Comparison of ENCODE assay signal across 9 mouse cellular contexts in genomic region chr17:15374321-15375141, GRCm38 (mm10). TPM values are rescaled to one million over a fixed set of nuclear protein-coding genes. Genes with fewer than 3 reads are reported as not detected.
DNase-seq lines count a peak whose midpoint lies in the region; ATAC-seq and TF ChIP-seq lines count a peak whose summit lies in the region.
"Had no signal": no experiment of that assay in that cellular context is flagged by ENCODE, and none has a peak within 500 bp of the region (broad histone marks: within the 10 kb centered on the region; RNA-seq: fewer than 3 reads in every experiment).

No protein-coding gene starts in this region.

- H3K4me3 ChIP-seq in heart, adult 2 months, result peak overlapping the region; percentile 77
- peak overlapping the region; percentile 74 for H3K4me3 ChIP-seq in bone marrow, adult 2 months (replicated peaks; ENCODE audit: control insufficient read depth, low read depth, low read length)
- H3K4me3 ChIP-seq in heart, postnatal 0 days (ENCODE audit: low read depth, low read length), result peak overlapping the region; percentile 62
- peak overlapping the region; percentile 53 for H3K4me3 ChIP-seq in liver, embryonic 12.5 days
- H3K4me3 ChIP-seq in stomach, embryonic 15.5 days (replicated peaks), result peak overlapping the region; percentile 63

- ATAC-seq in heart, postnatal 0 days (ENCODE audit: insufficient read depth, low read depth), result no peak
- ATAC-seq in liver, embryonic 12.5 days, result no peak
- ATAC-seq in stomach, embryonic 15.5 days (ENCODE audit: insufficient read depth, low FRiP score, low read depth), result no peak

- no peaks in the 10 kb centered on the region; the same call in 1 of the 2 replicates for H3K36me3 ChIP-seq in heart, adult 2 months (ENCODE audit: control insufficient read depth, insufficient read depth, low read length)
- H3K36me3 ChIP-seq in heart, postnatal 0 days (replicated peaks; ENCODE audit: control insufficient read depth, insufficient read depth, low read length), result no peaks in the 10 kb centered on the region
- no peaks in the 10 kb centered on the region for H3K36me3 ChIP-seq in liver, embryonic 12.5 days
- no peaks in the 10 kb centered on the region for H3K36me3 ChIP-seq in stomach, embryonic 15.5 days

- TF ChIP-seq CTCF in heart, adult 2 months (IDR thresholded peaks at IDR 0.05), result no peak
- no peak for TF ChIP-seq CTCF in bone marrow, adult 2 months (IDR thresholded peaks at IDR 0.05; ENCODE audit: control insufficient read depth, insufficient read depth, low read length)
- TF ChIP-seq CTCF in heart, postnatal 0 days (IDR thresholded peaks at IDR 0.05; ENCODE audit: low read depth), result no peak

- no peak for TF ChIP-seq EP300 in heart, adult 2 months (IDR thresholded peaks at IDR 0.05; ENCODE audit: insufficient read depth, low read depth, low read length)
- no peak for TF ChIP-seq EP300 in heart, postnatal 0 days (IDR thresholded peaks at IDR 0.05; ENCODE audit: low read depth)

- no peak for TF ChIP-seq POLR2A in heart, adult 2 months (IDR thresholded peaks at IDR 0.05; ENCODE audit: insufficient read depth, low read depth, low read length)
- peak; percentile 17; the same call in 1 of the 2 replicates for TF ChIP-seq POLR2A in bone marrow, adult 2 months (IDR thresholded peaks at IDR 0.05; ENCODE audit: borderline replicate concordance, control insufficient read depth, low read depth, low read length)

- peak; percentile 9 to 50 for DNase-seq in heart, adult 2 months
- no peak for DNase-seq in heart, adult 8-10 months (ENCODE audit: low spot score)
- no peak for DNase-seq in heart, postnatal 0 days (ENCODE audit: low spot score)
- no peak for DNase-seq in layer of hippocampus, adult 9-10 months (ENCODE audit: low spot score)
- no peak for DNase-seq in thymus, postnatal 0 days (ENCODE audit: low spot score)

- 6% methylated on average over 50 of the region's 50 CpGs for WGBS in heart, adult 2 months
- 3% methylated on average over 50 of the region's 50 CpGs for WGBS in bone marrow, adult 2 months
- 1% methylated on average over 49 of the region's 50 CpGs for WGBS in heart, postnatal 0 days
- 3% methylated on average over 50 of the region's 50 CpGs for WGBS in liver, embryonic 12.5 days (ENCODE audit: insufficient replicate concordance)
- 3% methylated on average over 49 of the region's 50 CpGs for WGBS in stomach, embryonic 15.5 days

- H3K4me2 ChIP-seq in heart, postnatal 0 days (ENCODE audit: low read depth, low read length), result peak overlapping the region; percentile 99
- peak overlapping the region; percentile 73 for H3K4me2 ChIP-seq in liver, embryonic 12.5 days
- H3K4me2 ChIP-seq in stomach, embryonic 15.5 days, result peak overlapping the region; percentile 99

- H3K79me2 ChIP-seq in heart, adult 2 months (replicated peaks; ENCODE audit: control insufficient read depth, insufficient read depth, low read length), result no peaks in the 10 kb centered on the region

- H3K4me1 ChIP-seq in heart, adult 2 months (ENCODE audit: control insufficient read depth, insufficient read depth, low read length), result peaks cover 3% of the 10 kb centered on the region
- H3K4me1 ChIP-seq in bone marrow, adult 2 months (ENCODE audit: control insufficient read depth, insufficient read depth, low read length), result no peaks in the 10 kb centered on the region
- H3K4me1 ChIP-seq in heart, postnatal 0 days (ENCODE audit: control insufficient read depth, insufficient read depth), result peaks cover 8% of the 10 kb centered on the region; the same call in 1 of the 2 replicates
- peaks cover 35% of the 10 kb centered on the region for H3K4me1 ChIP-seq in liver, embryonic 12.5 days
- peaks cover 20% of the 10 kb centered on the region for H3K4me1 ChIP-seq in stomach, embryonic 15.5 days

- H3K9me3 ChIP-seq in heart, postnatal 0 days (replicated peaks; ENCODE audit: control insufficient read depth, low read length), result no peaks in the 10 kb centered on the region
- H3K9me3 ChIP-seq in liver, embryonic 12.5 days (replicated peaks), result no peaks in the 10 kb centered on the region
- no peaks in the 10 kb centered on the region for H3K9me3 ChIP-seq in stomach, embryonic 15.5 days

- intact Hi-C loops in heart, adult 2 months (cut with DNase I), result loop anchor here (2.0 to 10.0 kb wide), 4 partner anchors 84 to 450 kb away; no protein-coding TSS in a partner anchor

- peak overlapping the region; percentile 82 for H3K27ac ChIP-seq in heart, adult 2 months
- peak overlapping the region; percentile 10; the same call in 1 of the 2 replicates for H3K27ac ChIP-seq in bone marrow, adult 2 months (ENCODE audit: control insufficient read depth, insufficient read depth, low read depth, low read length, poor library complexity)
- H3K27ac ChIP-seq in heart, postnatal 0 days (ENCODE audit: low read depth), result 0 out of 2 replicates have a peak overlapping the region, but pooled peaks have one; percentile 12
- H3K27ac ChIP-seq in liver, embryonic 12.5 days, result no peak overlapping the region
- peak overlapping the region; percentile 51; the same call in 1 of the 2 replicates for H3K27ac ChIP-seq in stomach, embryonic 15.5 days

- peak overlapping the region; percentile 69 for H3K9ac ChIP-seq in heart, adult 2 months (ENCODE audit: low read depth, low read length)
- H3K9ac ChIP-seq in heart, postnatal 0 days (replicated peaks; ENCODE audit: low read depth, low read length), result peak overlapping the region; percentile 39
- peak overlapping the region; percentile 22 for H3K9ac ChIP-seq in liver, embryonic 12.5 days
- peak overlapping the region; percentile 52 for H3K9ac ChIP-seq in stomach, embryonic 15.5 days

- H3K27me3 ChIP-seq in heart, adult 2 months (ENCODE audit: control insufficient read depth, insufficient read depth, low read length), result peaks cover 1% of the 10 kb centered on the region; the same call in 1 of the 2 replicates
- H3K27me3 ChIP-seq in heart, postnatal 0 days (ENCODE audit: control insufficient read depth, insufficient read depth, low read length), result peaks cover 81% of the 10 kb centered on the region
- H3K27me3 ChIP-seq in liver, embryonic 12.5 days (replicated peaks), result peaks cover 95% of the 10 kb centered on the region
- peaks cover 18% of the 10 kb centered on the region for H3K27me3 ChIP-seq in stomach, embryonic 15.5 days (replicated peaks)

RNA-seq across cellular contexts. Expression of gene Dll1, which starts 2.1 kb away (rescaled TPM):
- total RNA-seq in heart, adult 2 months (2021), result 1 to 10 TPM; 5.1 to 5.8 TPM
- 5.4 and 10.0 TPM in 2 replicates for polyA plus RNA-seq in heart, adult 2 months (2012; rRNA removed)
- 1 to 10 TPM; 3.7 to 7.3 (median 5.7) TPM for total RNA-seq in heart, adult 8-10 months (2022)
- 3.0 TPM in 1 of 2 replicates, not detected in the other for polyA plus RNA-seq in bone marrow, adult 2 months (2011; ENCODE audit: insufficient read depth, insufficient read length, low replicate concordance, missing spikeins)
- 3.7 and 18.9 TPM in 2 replicates for total RNA-seq in heart, postnatal 0 days (2014; rRNA removed; ENCODE audit: low replicate concordance)
- polyA plus RNA-seq in heart, postnatal 0 days (2015; fragmentation: Nextera tagmentation; extraction: Ambion mirVana), result 3.0 and 3.5 TPM in 2 replicates
- 1.5 and 1.7 TPM in 2 replicates for polyA plus RNA-seq in liver, embryonic 12.5 days (2016; fragmentation: Nextera tagmentation; extraction: Ambion mirVana)
- 14.2 and 16.0 TPM in 2 replicates for polyA plus RNA-seq in stomach, embryonic 15.5 days (2015; fragmentation: Nextera tagmentation; extraction: Ambion mirVana)
- polyA plus RNA-seq in thymus, postnatal 0 days (2015; fragmentation: Nextera tagmentation; extraction: Ambion mirVana), result 4.2 and 4.7 TPM in 2 replicates
- total RNA-seq: MEL had no signal

RNA-seq across cellular contexts. Expression of gene Fam120b, which starts 21.5 kb away (rescaled TPM):
- total RNA-seq in heart, adult 2 months (2021), result 10 to 100 TPM; 11.9 to 12.7 TPM
- 7.1 and 10.6 TPM in 2 replicates for polyA plus RNA-seq in heart, adult 2 months (2012; rRNA removed)
- 10 to 100 TPM; 11.2 to 14.7 (median 14.2) TPM for total RNA-seq in heart, adult 8-10 months (2022)
- 4.6 and 8.2 TPM in 2 replicates for polyA plus RNA-seq in bone marrow, adult 2 months (2011; ENCODE audit: insufficient read depth, insufficient read length, low replicate concordance, missing spikeins)
- 10.5 and 15.5 TPM in 2 replicates for total RNA-seq in heart, postnatal 0 days (2014; rRNA removed; ENCODE audit: low replicate concordance)
- polyA plus RNA-seq in heart, postnatal 0 days (2015; fragmentation: Nextera tagmentation; extraction: Ambion mirVana), result 10.9 and 12.2 TPM in 2 replicates
- 8.6 and 8.9 TPM in 2 replicates for polyA plus RNA-seq in liver, embryonic 12.5 days (2016; fragmentation: Nextera tagmentation; extraction: Ambion mirVana)
- polyA plus RNA-seq in stomach, embryonic 15.5 days (2015; fragmentation: Nextera tagmentation; extraction: Ambion mirVana), result 26.3 and 26.8 TPM in 2 replicates
- polyA plus RNA-seq in thymus, postnatal 0 days (2015; fragmentation: Nextera tagmentation; extraction: Ambion mirVana), result 16.2 and 17.2 TPM in 2 replicates

Comparison
In these comparisons a context has a peak if more than half of its experiments do, and no peak if none do; other contexts are left out.
1. DNase-seq: peak in heart, adult 2 months (2 of 2); none in heart, adult 8-10 months (single experiment), heart, postnatal 0 days (single experiment), layer of hippocampus, adult 9-10 months (single experiment) and thymus, postnatal 0 days (single experiment).
2. Peak in every context shown above with its lines, with median percentiles within 50 percentile points of each other: H3K4me3 ChIP-seq, H3K9ac ChIP-seq and H3K4me2 ChIP-seq.